Mouse (Mus musculus): ENCODE results near the gene Ccdc22.

The Ccdc22 gene

DNA sequence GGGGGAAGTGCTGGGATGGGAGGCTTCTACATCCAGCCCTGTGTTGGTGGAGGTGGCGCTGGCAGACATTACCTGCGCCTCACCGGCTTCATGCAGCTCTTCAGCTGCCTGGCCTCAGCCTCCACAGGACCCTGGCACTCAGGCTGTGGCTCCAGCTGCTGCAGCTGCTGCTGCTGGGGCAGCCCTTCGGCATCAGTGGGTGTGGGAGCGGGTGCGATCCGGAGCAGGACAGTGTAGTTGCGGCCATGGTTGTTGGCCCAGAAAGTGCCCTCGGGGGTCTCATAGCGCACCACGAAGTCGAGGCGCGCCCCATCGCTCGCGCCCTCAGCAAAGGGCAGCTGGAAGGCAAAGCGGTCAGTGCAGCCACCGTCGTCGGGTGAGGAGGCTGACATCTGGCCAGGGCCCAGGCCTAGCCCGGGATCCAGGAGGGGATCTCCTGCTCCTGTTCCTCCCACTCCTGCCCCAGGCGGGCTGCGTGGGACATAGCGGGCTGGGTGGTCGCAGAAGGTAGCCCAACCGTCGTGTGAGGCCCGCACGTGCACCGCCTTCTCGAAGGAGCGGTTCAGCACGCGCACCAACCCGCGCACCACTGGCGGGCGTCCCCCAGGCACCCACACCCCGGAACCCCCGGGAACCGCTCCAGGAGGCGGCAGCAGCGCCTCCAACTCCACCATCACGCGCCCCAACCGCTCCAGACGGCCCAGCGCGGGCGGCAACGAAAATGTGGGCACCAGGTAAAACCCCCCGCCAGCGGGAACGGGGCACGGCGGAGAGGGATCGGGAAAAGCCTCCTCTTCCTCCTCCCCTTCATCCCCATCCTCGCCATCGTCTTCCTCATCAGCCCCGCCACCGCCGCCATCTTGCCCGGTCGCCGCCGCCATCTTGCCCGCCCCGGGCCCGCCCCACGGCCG lies 31.9 kb downstream of the Ccdc22 start, which contains the start of gene Foxp3:
Foxp3 (plus strand) TSS at position 469 of the 911 bp plus-strand sequence.
- DNase-seq (ENCODE audit: low spot score): peak; percentile 10

DNA sequence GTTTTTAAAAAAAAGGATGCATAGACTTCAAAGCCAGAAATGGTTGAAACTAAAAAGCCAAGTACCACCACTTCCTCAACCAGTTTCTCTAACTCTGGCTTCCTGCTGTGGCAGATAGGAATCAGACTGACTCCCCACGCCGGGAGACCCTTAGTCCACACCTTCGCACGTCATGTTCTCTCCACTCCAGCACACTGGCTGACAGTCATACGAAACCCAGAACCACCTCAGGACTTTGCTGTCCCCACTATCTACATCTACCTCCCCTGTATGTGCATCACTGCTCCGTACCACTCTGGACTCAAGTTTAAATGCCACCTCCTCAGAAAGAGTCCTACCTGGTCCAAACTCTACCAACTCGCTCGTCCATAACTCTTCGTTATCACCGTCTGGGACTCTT lies 32.9 kb downstream of the Ccdc22 start:
- DNase-seq (ENCODE audit: low spot score): no peak

DNA sequence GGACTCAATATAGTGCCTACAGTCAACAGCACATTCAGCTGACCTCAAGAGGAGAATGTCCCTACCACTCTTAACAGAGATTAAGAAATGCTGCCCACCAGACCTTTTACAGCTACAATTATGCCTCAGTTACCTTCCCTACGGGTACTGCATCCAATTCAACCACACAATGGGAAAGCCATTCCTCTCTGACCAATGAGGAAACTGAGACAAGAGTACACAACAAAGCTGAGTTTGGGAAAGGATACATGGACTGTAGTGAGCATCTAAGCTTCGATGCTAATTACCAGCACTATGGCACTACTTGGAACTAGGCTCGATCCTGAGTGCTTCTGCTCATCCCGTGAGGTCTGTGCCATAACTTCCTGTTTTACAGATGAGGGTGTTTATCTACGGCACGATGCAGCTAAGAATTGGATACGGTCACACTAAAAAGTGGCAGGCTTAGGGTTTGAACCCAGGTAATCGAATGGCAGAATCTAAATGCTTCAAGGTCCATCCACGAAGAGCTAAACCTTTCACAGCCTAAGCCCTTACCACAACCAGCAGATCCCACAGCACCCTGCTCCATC lies 33.7 kb downstream of the Ccdc22 start:
- DNase-seq (ENCODE audit: low spot score): no peak

DNA sequence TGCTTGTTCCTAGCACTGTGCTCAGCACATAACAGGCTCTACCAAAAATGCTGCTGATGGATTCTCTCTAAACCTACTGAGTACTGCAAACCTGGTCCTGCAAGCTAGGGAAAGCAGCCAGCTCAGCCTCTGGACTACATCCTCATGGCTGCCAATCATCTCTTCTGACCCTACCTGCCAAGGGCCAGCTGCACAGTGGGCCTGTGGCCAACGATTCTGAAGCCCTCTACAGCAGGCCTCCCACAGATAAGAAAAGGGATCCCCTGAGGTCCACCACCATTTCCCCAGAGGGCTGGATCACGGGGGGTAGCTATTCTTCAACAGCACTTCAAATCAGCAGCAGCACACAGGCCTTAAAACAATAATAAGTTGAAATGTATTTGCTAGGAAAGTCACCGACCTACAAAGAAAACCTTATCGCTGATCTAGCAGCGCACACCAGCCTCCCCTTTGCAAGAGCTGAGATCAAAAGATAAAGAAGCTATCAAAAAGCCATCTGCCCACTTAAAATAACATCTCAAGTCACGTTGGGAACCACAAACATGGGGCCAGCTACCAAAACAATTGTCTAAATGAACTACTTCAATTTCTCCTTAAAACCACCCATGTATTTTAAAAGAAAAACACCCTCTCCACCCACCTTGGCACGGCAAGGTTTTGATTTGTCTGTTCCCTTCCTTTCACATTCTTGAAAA lies 34.7 kb downstream of the Ccdc22 start:
- peak; percentile 19 for DNase-seq (ENCODE audit: low spot score)

DNA sequence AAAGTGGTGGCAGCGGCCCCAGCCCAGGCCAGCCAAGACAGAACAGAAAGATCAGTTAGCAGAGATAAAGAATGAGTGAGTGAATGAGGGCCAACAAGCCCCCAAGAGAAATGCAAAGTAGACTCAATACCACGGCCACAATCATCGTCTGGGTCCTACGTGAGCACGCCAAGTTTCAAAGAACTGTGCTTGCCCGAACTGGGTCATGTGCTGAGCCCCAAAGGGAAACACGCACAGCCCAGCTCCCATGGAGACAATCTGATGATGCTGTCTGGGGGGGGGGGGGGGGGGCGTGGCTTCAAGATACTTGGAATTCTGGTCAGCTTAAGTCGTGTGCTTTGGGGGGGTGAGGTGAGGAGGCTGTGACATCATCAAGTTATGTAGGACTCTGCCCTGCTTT lies 37.8 kb downstream of the Ccdc22 start:
- DNase-seq (ENCODE audit: low spot score): no peak

DNA sequence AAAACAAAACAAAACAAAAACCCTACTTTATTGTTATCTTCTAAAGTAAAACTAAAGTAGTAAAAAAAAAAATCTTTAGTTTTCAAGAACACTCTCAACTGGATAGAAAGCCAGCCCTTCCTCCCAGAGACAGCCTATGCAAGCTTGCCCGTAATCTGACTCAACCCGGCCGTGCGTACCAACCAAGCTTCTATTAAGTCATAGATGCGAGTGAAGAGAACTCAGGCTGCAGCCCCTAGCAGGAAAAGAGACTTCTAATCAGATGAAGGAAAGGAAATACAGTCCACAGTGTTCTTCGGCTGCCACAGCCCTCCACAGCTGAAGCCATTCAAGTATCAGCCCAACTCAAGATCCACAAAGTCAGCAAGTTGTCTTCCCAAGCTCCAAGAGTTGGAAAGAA lies 39.0 kb downstream of the Ccdc22 start:
- DNase-seq (ENCODE audit: low spot score): no peak

DNA sequence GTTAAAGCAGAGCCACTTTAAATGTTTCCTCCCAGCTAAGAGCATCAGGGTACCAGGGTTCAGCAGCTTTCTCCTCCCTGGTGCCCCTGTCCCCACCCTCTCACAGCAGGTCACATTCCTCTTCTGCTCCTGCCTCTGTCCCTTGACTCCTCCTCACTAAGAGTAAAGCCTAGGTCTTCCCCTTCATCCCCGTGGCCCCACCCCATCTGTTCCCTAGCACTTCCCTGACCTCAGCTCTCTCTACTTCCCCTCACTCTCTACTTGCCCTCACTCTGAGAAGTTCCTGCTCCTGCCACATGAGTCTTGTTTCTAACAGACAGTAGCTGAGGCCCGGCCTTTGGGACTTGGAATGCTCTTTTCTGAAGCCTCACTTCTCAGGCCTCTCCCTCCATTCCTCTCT lies 42.2 kb downstream of the Ccdc22 start:
- no peak for DNase-seq (ENCODE audit: low spot score)

DNA sequence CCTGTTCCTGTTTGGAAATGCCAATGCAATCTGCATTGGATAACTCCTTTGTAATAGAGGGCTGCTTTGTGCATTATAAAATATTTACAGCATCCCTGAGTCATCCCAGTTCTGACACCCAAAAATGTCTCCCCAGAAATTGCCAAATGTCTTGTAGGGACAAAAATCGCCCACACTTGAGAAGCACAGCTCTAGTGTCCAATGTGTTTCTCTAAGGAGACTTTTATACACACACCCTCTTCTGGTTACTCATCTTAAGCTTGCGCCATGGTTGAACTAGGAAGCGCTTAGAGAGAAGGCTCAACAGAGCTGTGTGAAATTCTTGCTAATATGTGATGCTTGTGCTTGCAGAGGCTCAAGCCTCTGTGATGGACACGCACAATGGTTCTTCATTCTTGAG lies 51.8 kb downstream of the Ccdc22 start:
- no peak for DNase-seq (ENCODE audit: low spot score)
